Mouse (Mus musculus) embryonic facial prominence, embryonic 10.5 days (tissue): ENCODE data around the gene Tunar. TPM values are rescaled to one million over a fixed set of nuclear protein-coding genes. Genes with fewer than 3 reads are reported as not detected.
A peak's percentile ranks its signal among the peaks of the same experiment; 100 is the strongest.

Experiments used
- DNase-seq: peaks from one replicate; pipeline ENCODE4 v3.0.0-alpha.2; 2017; ENCODE audit warnings: low spot score
- H3K27ac ChIP-seq: fragments of 300-500 bp; sonication (generic); replicated peaks from 2 replicates; pipeline ENCODE4 v1.5.1; 2016; ENCODE audit warnings: mild to moderate bottlenecking
- H3K27me3 ChIP-seq: fragments of 300-500 bp; sonication (generic); replicated peaks from 2 replicates; pipeline ENCODE4 v1.6.1; 2016; ENCODE audit warnings: low read depth, mild to moderate bottlenecking; ENCODE audit not compliant: poor library complexity, severe bottlenecking
- H3K36me3 ChIP-seq: fragments of 300-500 bp; sonication (generic); replicated peaks from 2 replicates; pipeline ENCODE4 v1.6.1; 2016; ENCODE audit warnings: mild to moderate bottlenecking, moderate library complexity
- H3K4me1 ChIP-seq: fragments of 300-500 bp; sonication (generic); 2 replicates; pipeline ENCODE4 v1.6.1; 2016
- H3K4me3 ChIP-seq: fragments of 300-500 bp; sonication (generic); 2 replicates; pipeline ENCODE4 v1.5.1; 2016; ENCODE audit warnings: mild to moderate bottlenecking, moderate library complexity
- H3K9me3 ChIP-seq: fragments of 300-500 bp; sonication (generic); 2 replicates; pipeline ENCODE4 v1.6.1; 2016; ENCODE audit warnings: mild to moderate bottlenecking
- WGBS: fragments of 180-500 bp; shearing (Covaris S2); methylation state at CpG from one replicate; pipeline ENCODE4 v1.1.7; 2016; 5-methylcytosine and 5-hydroxymethylcytosine counted together
- polyA plus RNA-seq: library from polyadenylated mRNA; unstranded; fragments of >200 nt; fragmentation: Nextera tagmentation; extraction: Ambion mirVana; gene quantifications from 2 replicates; pipeline ENCODE4 v1.2.1, GENCODE M21; 2016

The Tunar gene
- polyA plus RNA-seq: 0.79 and 0.82 TPM in 2 replicates

- DNase-seq: no peak
- Histone ChIP-seq H3K36me3 (no peaks in the 10 kb centered on the region), H3K4me3 (no peak within 1 kb of the TSS), H3K27ac (no peak within 1 kb of the TSS), H3K4me1 (peaks cover 24% of the 10 kb centered on the region), H3K9me3 (no peaks in the 10 kb centered on the region), H3K27me3 (peaks cover 44% of the 10 kb centered on the region)
- WGBS: 93% methylated on average over 2 of the region's 2 CpGs
These were observed at the start of gene Tunar for GRCm38 (mm10) chr12:105333570-105333969. TSS of gene Tunar (plus strand) at chr12:105333870.

DNA sequence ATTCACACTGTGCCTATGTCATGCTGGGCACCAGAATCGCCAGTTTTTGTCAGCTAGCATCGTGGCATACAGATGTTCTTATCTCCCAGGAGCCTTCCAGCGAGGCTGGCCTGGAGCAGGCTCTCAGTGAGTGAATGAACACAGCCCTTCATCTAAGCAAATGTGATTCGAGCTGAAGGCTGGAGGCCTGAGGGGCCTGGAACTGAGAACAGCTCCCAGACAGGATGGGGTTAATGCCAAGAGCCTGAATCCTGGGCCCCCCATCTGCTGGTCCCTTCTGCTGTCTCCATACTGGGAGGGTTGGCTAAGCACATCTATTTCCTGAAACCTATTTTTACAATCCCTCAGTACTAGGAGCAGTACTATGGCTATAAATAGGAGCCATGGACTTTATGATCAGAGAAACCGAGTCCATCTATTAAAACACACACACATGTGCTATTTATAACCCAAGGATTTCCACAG is 21.1 kb upstream of the Tunar start:
- no peaks in the 10 kb centered on the region for H3K27me3 ChIP-seq
- H3K9me3 ChIP-seq: 0 out of 2 replicates have a peak, but pooled peaks cover 3% of the 10 kb centered on the region
- 77% methylated on average over 5 of the region's 5 CpGs for WGBS
- H3K4me1 ChIP-seq: no peaks in the 10 kb centered on the region
- no peaks in the 10 kb centered on the region for H3K36me3 ChIP-seq
- no peak overlapping the region for H3K4me3 ChIP-seq
- no peak for DNase-seq
- no peak overlapping the region for H3K27ac ChIP-seq

- DNase-seq: no peak
- WGBS: 90% methylated on average over 1 of the region's 1 CpGs
- H3K27me3 ChIP-seq: no peaks in the 10 kb centered on the region
- H3K27ac ChIP-seq: no peak overlapping the region
- H3K36me3 ChIP-seq: no peaks in the 10 kb centered on the region
- 0 out of 2 replicates have a peak, but pooled peaks cover 3% of the 10 kb centered on the region for H3K9me3 ChIP-seq
- H3K4me1 ChIP-seq: no peaks in the 10 kb centered on the region
- no peak overlapping the region for H3K4me3 ChIP-seq
These were observed 19.3 kb upstream of the Tunar start for GRCm38 (mm10) chr12:105314328-105314727.

GRCm38 (mm10) chr12:105322160-105322559 is 11.5 kb upstream of the Tunar start:
- H3K27me3 ChIP-seq: no peaks in the 10 kb centered on the region
- H3K27ac ChIP-seq: no peak overlapping the region
- no peaks in the 10 kb centered on the region for H3K4me1 ChIP-seq
- peak; percentile 74 for DNase-seq
- H3K9me3 ChIP-seq: no peaks in the 10 kb centered on the region
- no peaks in the 10 kb centered on the region for H3K36me3 ChIP-seq
- H3K4me3 ChIP-seq: no peak overlapping the region
- 21% methylated on average over 6 of the region's 6 CpGs for WGBS

DNA sequence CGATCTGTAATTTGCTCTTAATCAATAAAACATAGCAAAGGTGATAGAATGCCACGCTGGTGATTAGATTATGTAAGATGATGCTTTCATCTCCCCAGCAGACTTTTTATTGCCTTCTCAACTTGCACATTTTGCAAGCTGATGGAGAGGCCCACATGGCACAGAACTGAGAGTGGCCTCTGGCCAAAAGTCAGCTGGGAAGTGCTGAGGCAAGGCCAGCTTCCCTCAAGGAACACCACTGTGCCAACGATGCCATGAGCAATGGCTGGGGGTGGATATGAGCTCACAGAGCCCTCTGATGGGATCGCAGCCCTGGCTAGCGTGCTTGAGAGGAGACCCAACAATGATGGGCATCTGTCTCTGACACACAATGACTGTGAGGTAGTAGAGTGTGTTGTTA is 6.6 kb upstream of the Tunar start:
- 77% methylated on average over 5 of the region's 5 CpGs for WGBS

GRCm38 (mm10) chr12:105328396-105328795 is 5.3 kb upstream of the Tunar start:
- DNase-seq: no peak
- WGBS: 72% methylated on average over 11 of the region's 11 CpGs
- Histone ChIP-seq H3K27me3 (no peaks in the 10 kb centered on the region), H3K4me1 (no peaks in the 10 kb centered on the region), H3K27ac (no peak overlapping the region), H3K9me3 (no peaks in the 10 kb centered on the region), H3K4me3 (no peak overlapping the region), H3K36me3 (no peaks in the 10 kb centered on the region)

More for the DNA sequence above, 6.6 kb upstream of the Tunar start:
- no peaks in the 10 kb centered on the region for H3K9me3 ChIP-seq
- no peaks in the 10 kb centered on the region for H3K27me3 ChIP-seq
- no peaks in the 10 kb centered on the region for H3K4me1 ChIP-seq
- H3K36me3 ChIP-seq: no peaks in the 10 kb centered on the region
- H3K27ac ChIP-seq: no peak overlapping the region
- no peak for DNase-seq
- H3K4me3 ChIP-seq: no peak overlapping the region

GRCm38 (mm10) chr12:105336094-105336420 is 2.4 kb downstream of the Tunar start:
- Histone ChIP-seq H3K4me3 (peak overlapping the region; percentile 72), H3K4me1 (peaks cover 25% of the 10 kb centered on the region), H3K9me3 (no peaks in the 10 kb centered on the region), H3K27me3 (peaks cover 62% of the 10 kb centered on the region), H3K27ac (peak overlapping the region; percentile 59), H3K36me3 (no peaks in the 10 kb centered on the region)
- 6% methylated on average over 8 of the region's 8 CpGs for WGBS
- no peak for DNase-seq

- Histone ChIP-seq H3K36me3 (no peaks in the 10 kb centered on the region), H3K4me3 (peak overlapping the region; percentile 72), H3K27ac (peak overlapping the region; percentile 59), H3K27me3 (peaks cover 62% of the 10 kb centered on the region), H3K9me3 (no peaks in the 10 kb centered on the region), H3K4me1 (peaks cover 27% of the 10 kb centered on the region)
- DNase-seq: peak; percentile 83
- WGBS: under 1% methylated on average over 76 of the region's 77 CpGs
These were observed 3.0 kb downstream of the Tunar start for GRCm38 (mm10) chr12:105336421-105337289.

GRCm38 (mm10) chr12:105337290-105338005 is 3.8 kb downstream of the Tunar start:
- Histone ChIP-seq H3K4me3 (peak overlapping the region; percentile 72), H3K36me3 (no peaks in the 10 kb centered on the region), H3K27me3 (peaks cover 62% of the 10 kb centered on the region), H3K4me1 (peaks cover 32% of the 10 kb centered on the region), H3K27ac (peak overlapping the region; percentile 59; the same call in 1 of the 2 replicates), H3K9me3 (no peaks in the 10 kb centered on the region)
- 3% methylated on average over 31 of the region's 31 CpGs for WGBS
- DNase-seq: peak; percentile 47

DNA sequence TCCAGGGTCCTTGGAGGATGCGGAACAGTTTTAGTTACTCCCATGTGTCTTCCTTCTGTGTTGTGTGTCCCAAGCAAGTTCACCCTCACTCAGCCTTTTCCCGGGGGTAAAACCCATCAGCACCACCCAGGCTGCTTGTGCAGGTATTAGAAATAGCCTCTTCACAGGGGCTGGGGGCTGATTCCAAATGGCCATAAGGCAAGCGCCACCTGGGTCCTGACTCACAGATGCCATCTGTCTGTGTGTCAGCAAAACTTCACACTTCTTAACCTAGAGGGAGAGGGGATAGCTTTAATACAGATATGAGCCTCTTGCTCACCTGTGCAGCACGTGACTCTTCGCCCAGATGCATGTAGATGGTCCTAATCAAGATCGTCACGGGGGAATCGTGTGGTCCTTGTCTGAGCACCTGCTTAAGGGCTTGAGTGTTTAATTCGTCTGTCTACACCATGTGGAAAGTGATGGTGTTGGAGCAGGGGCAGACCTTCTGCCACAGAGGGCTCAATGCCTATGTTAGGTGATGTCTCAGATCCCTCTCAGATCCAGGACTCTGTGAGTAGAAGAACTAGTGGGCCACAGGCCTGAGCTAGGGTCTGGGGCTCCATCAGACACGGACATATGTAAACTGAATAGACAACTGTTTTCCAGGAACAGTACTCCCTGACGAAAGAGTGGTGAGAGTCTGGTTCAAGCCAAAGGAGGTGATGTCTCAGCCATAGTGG is 4.7 kb downstream of the Tunar start:
- H3K9me3 ChIP-seq: no peaks in the 10 kb centered on the region
- H3K4me1 ChIP-seq: peaks cover 38% of the 10 kb centered on the region
- H3K36me3 ChIP-seq: no peaks in the 10 kb centered on the region
- no peak for DNase-seq
- H3K4me3 ChIP-seq: no peak overlapping the region
- WGBS: 83% methylated on average over 11 of the region's 11 CpGs
- no peak overlapping the region for H3K27ac ChIP-seq
- H3K27me3 ChIP-seq: peaks cover 62% of the 10 kb centered on the region

DNA sequence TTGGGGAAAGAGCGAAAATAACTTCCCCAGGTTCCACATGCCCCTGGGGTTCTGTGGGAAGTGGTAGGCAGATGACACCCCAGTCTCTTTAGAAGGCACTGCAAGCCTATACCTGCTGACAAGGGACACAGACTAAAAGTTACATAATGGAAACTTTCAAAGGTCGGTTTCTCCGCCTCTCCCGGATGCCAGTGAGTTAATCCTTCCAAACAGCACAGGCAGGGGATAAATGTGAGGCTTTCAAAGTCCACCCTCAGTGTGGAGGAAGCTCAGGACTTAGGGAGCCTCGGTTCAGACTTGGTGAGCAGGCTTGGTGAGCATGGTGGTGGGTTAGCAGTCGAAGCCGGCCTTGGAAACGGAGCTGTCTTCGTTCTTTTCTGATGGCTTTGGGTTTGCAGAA is 7.9 kb downstream of the Tunar start:
- 32% methylated on average over 9 of the region's 9 CpGs for WGBS
- H3K27ac ChIP-seq: no peak overlapping the region
- H3K9me3 ChIP-seq: no peaks in the 10 kb centered on the region
- DNase-seq: no peak
- no peak overlapping the region for H3K4me3 ChIP-seq
- H3K4me1 ChIP-seq: peaks cover 31% of the 10 kb centered on the region
- H3K36me3 ChIP-seq: no peaks in the 10 kb centered on the region
- peaks cover 38% of the 10 kb centered on the region for H3K27me3 ChIP-seq

DNA sequence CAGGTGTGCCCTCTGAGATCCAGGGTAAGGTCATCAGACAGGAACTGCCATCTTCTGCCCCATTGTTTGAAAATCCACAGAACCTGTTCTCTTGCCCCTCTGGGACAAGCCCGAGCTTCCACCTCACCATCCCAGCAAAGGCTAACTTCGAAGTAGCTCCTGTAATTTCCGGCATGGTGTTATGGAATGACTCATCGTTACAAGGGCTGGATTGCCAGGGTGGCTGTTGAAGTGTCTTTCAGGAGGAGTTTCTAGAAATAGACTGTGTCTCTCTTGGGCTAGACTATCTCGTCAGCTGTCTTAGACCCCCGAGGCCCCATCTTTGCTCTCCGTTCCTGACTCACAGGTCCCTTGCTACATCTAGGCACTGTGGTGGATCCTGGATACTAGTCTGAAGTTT is 10.8 kb downstream of the Tunar start:
- Histone ChIP-seq H3K27ac (no peak overlapping the region), H3K36me3 (no peaks in the 10 kb centered on the region), H3K4me1 (peaks cover 14% of the 10 kb centered on the region), H3K9me3 (no peaks in the 10 kb centered on the region), H3K27me3 (peaks cover 10% of the 10 kb centered on the region; the same call in 1 of the 2 replicates), H3K4me3 (no peak overlapping the region)
- no peak for DNase-seq
- 93% methylated on average over 7 of the region's 7 CpGs for WGBS
